Mouse (Mus musculus) left cerebral cortex, adult 9 months (tissue): ENCODE results near the gene Kif19a.

Experiments used
- DNase-seq, 2 experiments: peaks; one replicate each; pipeline ENCODE4 v3.0.0; 2022; ENCODE audit warnings: low spot score in 2 of 2

Gene Kif19a

DNA sequence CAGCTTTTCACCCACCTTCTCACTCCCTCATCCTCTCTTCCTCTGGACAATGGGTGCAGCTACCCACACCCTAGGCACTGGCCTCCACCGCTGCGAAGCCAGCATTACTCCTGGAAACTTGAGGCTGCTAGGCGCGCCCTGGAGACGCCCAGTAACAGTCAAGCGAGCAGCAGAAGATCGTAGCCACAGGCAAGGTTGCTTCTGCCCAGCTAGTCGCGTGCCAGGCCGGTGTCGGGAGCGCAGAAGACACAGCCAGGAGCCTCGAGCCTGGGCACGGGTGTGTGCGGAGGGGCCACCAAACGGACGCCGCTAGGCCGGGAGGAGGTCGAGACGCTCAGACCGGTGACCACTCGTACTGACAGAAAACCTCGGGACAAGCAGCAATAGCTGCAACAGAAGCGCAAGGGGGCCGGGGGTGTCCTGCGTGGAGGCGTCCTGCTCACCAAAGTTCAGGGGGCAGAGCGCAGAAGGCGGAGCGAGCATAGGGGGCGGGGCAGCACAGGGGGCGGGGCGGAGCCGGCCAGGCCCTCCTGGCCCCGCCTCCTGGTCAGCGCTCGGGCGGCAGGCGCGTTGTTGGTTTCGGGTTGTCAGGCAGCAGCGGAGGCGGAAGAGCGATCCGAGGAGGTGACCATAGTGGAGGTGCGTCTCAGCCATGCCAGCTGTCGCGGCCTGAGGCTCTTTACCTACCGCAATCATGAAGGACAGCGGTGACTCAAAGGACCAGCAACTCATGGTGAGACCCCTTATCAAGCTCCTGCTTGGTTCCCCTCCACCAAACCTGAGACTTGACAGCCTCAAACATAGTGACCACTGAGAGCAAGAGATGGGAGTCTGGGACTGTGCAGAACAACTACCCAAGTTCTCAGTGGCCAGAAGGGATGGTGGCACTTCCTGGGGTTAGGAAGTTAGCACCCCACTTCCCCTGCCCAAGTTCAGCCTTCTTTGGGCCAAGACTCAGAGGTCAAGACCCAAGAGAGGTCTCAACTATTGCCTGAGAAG lies at the start of gene Kif19a:
TSS of gene Kif19a (plus strand) at position 569 of the 999 bp plus-strand sequence.
- DNase-seq: no peak

DNA sequence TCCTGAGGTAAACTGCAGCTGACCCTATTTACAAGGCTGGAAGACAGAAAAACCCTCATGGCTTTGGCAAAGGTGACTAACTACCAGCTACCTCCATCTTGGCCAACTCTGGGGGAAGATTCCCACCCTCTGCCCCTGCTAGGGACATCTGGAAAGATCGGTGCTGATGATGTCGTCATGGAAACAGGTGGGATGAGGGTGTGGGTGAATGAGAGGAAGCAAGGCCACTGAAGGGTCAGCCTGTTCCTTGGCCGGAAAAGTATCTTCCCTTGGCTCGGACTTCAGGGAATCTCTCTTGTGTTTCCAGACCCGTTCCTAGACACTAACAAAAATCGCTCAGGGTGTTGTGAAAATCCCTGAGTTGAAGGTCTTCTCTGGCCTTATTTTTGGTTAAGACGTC lies 49.7 kb upstream of the Kif19a start:
- no peak for DNase-seq

DNA sequence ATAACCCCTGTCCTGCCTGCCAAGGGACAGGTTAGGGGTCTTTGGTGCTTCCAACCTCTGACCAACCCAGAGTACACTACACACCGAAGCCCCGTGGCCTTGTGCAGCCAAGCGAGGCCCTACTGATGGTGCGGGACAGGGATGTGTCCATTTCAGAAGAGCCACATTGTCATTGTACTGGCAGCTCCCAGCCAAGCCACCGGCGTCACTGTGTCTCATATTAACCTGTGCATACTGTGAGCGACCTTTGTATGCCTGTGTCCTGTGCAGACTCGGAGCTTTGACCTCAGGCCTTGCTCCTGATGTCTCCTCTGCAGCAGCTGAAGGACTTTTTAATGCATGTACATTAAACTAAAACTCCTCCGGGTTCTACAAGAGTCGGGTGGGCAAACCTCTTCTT lies 44.7 kb upstream of the Kif19a start:
- DNase-seq: no peak

DNA sequence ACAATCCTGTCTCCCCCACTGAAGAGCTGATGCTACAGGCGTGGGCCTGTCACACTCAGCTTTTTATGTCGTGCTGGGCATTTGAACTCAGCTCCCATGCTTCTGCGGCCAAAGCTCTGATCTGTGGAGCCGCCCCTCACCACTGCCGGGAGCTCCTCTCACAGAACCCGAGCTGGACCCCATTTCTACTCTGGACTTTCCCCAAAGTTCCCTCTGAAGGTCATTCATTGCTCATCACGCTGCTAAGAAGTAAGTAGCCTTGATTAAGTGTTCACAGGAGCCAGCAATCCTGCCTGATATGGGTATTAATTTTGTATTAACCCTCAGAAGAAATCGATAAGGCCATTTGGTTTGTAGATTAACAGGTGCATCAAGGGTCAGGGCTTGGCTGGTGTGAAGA lies 42.8 kb upstream of the Kif19a start:
- DNase-seq: no peak

DNA sequence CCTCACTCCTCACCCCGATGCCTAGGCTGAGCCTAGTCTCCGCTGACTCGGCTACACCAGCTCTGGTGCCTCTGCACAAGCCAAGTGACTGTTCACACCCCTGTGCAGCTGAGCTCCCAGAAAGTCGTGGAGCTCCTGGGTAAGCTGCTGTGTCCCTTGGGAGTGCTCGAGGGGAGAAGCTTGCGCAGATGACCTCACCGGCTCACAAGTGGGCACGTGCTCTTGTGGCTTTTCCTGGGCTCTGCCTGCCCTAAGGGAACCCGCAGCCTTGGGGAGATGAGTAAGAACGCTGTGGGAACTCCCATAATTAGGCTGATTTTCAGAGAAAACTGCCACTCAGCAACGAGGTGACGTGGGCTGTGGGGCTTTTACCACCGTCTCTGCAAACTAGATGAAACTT lies 42.2 kb upstream of the Kif19a start:
- DNase-seq: no peak

DNA sequence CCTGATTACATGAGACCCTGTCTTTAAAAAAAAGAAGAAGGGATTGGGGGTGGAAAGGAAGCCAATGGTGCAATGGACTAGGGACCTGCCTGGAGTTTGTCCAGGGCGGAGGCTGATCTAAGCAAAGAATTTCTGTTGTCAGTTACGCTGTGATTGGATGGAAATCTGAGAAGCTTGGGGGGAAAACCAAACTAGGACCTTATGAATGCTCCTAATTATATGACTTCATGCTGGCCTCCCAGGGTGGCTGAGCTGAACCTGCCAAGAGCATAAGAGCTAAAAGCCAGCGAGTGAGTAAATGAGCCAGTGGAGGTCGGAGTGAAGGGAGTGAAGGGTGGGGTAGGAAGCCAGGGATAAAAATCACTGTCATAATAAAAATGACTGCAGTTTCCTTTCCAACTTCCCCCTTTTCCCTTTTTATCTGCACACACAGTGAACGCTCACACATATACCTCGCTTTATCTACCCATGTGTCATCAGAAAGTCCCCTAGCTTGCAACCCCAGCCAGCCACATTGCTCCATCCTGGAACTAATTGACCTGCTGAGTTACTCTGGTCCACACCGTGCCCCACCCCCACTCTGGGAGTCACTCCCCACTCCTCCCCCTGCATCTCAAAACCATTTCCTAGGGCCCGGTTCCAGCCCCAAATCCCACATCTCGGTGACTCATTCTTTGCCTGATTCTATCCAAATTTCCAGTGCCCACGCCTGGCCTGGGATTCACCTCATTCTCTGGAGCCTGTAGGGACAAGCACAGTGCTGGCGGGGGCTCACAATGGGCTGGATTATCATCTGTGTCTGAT lies 40.2 kb upstream of the Kif19a start:
- peak in 1 of 2 experiments; percentile 59 for DNase-seq

DNA sequence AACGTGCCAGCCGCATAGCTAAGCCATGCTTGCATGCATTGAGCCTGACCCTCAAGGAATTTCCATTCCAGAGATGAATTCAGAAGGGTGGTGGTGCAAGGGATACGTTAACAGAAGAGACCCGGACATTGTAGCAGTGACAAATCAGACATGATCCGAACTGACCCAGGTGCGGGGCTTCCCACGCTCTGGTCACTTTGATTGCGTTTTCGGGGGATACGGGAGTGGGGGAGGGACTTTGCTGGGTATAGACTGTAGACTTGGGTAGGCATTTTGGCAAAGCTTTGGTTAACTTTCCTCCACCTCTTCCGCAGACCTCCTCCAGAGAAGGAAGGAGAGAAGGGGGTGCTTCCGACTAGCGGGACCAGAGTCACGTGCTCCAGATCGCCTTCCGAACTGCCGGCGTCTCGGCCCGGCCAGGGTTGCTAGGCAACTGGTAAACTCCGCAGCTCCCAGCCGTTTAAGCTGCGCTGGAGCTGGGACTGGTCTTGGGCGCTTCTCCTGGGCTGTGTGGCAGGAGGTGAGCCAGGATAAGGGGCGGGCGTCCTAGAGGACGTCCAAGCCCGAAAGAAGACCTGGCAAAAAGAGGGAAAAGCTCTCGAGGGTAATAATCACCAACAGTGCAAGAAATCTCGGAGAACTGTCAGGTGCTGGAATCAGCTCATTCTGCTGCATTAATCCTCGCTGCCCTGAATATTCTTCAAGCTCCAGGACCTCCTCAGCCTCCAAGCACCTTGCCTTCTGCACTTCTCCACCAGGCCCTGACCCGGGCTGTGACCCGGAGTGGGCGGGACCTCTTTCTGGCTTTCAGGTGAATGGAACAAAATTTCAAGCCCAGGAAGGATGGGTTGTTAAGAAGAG lies 38.0 kb upstream of the Kif19a start, which contains the start of gene Dnaic2:
TSS of gene Dnaic2 (plus strand) at position 444 of the 861 bp plus-strand sequence.
- peak; percentile 47 to 66 for DNase-seq

DNA sequence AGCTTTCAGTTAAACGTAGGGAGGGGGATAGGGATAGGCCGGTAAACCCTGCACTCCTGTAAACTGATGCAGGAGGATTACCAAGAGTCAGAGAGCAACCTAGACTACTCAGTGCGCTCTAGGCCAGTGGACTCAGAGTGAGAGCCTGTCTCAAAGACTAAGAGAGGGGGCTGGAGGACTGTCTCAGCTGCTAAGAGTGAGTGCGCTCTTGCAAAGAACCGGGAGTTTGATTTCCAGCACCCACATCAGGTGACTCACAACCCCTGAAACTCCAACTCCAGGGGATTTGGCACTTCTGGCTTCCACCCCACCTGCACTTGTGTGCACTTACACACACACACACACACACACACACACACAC lies 37.4 kb upstream of the Kif19a start:
- no peak for DNase-seq

DNA sequence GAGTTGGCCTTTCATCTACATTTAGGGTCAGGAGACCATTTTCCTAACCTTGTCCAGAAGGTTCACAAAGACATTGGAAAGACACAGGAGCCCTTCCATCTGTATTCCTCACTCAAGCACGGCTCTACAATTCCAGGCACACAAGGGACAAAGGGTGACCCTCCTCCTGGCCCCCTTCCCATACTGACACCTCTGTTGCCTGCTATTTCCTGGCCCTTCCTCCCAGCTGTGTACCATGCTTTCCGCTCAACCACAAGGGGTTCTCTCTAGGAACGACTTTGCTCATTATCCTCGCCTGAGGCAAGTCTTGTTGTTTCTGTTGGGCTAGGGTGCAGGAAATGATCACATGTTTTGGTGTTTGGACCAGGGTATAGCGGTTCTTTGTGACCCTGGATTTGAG lies 36.9 kb upstream of the Kif19a start:
- DNase-seq: no peak

DNA sequence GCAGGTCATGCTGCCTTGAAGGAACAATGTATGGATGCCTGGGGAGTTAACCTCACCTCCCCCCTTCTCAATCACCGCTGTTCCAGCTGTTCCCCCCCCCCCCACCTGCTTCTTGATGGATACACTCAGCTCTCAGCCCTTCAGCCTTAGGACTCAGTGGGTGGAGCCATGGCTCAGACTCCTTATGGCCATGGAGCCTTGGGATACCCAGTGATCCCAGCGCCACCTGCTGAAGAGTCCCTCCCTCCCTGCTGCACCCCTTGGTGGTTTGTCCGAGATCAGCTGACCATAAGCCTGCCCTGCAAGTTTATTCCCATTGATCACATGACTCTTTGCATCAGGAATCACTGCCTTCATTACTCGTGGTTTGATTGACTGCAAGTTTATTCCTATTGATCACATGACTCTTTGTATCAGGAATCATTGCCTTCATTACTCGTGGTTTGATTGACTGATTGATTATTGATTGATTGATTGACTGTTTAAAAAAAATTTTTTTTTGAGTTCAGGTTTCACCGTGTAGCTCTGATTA lies 35.3 kb upstream of the Kif19a start:
- no peak for DNase-seq

DNA sequence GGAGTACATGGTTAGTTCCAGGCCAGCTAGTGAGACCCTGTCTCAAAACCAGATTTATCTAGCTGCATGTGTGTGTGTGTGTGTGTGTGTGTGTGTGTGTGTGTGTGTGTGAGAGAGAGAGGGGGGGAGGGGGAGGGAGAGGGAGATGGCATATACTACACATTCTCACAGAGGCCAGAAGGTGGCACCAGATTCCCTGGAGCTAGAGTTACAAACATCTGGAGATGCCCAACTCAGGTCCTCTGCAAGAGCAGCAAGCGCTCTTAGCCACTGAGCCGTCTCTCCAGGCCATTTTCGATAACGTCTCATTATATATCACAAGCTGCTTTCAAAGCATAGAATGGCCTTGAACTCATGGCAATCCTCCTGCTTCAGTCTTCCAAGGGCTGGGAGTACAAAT lies 33.5 kb upstream of the Kif19a start:
- no peak for DNase-seq

DNA sequence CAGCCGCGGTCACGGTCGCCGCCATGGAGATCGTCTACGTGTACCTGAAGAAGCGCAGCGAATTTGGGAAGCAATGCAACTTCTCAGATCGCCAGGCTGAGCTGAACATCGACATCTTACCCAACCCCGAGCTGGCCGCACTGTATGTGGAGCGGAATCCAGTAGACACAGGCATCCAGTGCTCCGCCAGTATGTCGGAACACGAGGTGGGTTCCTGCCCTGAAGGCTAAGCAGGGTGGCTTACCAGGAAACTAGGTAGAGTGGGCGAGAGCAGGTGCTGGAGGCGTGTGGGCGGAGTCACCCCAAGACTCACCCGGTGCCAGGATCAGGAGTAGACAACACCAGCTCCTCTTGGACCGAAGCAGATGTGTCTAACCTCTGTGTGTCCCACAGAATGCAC lies 32.3 kb upstream of the Kif19a start:
- DNase-seq: no peak

DNA sequence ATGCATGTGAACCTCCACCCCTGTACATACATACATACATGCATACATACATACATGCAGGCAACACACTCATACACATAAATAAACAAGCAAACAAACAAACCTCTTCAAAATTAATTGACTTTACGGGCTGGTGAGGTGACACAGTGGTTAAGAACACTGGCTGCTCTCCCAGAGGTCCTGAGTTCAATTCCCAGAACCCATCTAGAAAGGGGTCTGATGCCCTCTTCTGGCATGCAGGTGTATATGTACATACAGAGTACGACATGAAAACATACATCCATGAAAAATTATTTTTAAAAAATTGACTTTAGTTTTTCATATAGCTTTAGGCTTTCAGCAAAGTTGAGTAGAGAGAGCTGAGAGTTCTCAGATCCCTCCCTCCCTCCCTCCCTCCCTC lies 29.1 kb upstream of the Kif19a start:
- no peak for DNase-seq

DNA sequence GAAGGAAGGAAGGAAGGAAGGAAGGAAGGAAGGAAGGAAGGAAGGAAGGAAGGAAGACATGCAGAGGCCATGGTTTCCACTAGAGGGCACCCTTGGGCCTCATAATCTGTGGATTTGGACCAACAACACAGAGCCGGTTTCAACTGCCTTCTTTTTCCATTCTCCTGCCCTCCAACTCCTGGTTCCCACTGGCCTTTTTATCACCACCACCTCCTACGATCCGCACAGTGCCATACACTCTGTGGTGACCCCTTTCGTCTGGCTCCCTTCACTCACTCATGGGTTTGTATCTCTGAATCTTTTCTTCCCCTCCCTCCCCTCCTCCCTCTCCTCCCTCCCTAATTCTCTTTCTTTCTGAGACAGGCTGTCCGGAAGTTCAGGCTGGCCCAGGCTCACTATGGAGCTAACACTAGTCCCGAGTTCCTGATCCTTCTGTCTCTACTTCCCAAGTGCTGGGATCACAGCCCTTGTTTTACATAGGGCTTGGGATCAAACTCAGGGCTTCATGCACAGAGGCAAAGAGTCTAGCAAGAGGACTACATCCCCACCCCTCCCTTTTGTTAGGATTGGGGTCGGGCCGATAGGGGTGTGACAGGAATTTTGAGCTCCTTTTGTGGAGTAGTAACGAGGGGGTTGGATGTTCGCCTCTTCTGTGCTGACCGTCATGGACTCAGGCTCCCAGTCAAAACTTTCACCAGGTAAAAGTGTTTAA lies 28.1 kb upstream of the Kif19a start:
- DNase-seq: peak in 1 of 2 experiments; percentile 54

DNA sequence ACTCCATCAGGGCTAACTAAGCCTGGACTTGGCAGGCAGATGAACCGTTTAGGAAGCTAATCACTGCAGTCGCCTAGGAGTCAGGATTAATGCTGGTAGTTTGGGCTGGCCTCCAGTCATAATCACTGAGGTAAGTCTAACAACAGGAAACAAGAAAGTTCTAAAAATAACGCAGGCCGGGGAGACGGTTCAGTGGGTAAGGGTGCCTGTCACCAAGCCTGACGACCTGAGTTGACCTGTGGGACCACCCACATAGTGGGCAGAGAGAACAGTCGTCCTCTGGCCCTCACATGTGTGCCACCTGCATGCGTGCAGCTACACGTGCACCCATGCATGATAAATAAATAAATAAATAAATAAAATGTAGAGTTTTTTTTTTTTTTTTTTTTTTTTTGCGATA lies 24.6 kb upstream of the Kif19a start:
- no peak for DNase-seq

DNA sequence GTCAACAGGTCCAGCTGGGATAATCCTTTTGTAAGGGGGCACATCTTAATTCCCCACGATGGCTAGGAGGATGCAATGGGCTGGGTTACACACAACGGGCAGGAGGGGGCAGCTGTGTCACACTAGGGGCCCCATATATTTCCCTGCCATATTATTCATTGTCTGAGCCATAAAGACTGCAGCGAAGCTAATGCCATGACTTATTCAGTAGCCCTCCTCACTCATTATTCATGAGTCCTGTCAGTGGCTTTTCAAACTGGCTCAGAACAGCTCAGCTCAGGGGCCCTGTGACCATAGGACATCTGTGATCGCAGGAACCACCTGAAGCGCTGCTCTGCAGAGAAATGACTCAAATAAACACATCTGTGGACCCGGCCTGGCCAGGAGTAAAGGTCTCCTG lies 23.7 kb upstream of the Kif19a start:
- no peak for DNase-seq

DNA sequence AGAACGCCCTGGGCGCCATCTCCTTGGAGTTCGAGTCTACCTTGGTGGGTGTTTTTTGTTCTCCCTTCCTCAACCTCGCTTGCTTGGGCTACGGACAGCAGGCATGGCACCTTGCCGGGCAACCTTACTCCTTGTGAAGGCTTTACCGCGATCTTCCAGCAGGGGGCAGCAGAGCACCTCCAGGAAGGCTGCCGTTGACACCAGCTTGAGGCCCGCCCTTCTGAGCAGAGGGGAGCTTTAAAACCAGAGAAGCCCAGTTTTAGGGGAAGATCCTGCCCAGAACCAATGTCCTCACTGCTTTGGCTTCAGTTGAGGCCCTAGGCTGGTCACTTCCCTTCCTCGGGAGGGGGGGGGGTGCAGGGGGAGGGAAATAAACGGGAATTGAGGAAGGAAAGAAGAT lies 20.1 kb upstream of the Kif19a start:
- peak; percentile 49 to 92 for DNase-seq

DNA sequence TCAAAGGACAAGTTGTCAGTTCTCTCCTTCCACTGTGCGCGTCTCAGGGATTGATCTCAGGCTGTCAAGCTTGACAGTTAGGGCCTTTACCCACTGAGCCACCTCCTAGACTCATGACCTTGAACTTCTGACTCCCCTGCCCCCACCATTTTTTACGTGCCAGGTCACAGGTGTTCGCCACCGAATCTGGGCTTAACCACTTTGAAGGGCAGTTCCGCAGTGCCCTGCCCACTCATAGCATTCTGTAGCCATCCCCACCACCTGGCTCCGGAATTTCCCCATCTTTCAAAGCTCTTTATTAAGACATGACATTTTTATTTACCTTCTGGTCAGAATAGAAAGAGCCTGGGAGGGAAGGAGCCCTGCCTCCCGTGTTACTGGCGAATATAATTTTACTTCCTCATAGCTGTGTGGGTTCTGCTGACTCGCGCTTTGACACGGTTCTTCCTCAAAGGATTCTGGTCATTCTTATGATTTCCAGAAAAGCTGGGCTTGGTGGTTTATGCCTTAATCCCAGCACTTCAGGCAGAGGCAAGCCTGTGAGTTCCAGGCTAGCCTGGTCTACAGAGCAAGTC lies 17.5 kb upstream of the Kif19a start:
- no peak for DNase-seq

DNA sequence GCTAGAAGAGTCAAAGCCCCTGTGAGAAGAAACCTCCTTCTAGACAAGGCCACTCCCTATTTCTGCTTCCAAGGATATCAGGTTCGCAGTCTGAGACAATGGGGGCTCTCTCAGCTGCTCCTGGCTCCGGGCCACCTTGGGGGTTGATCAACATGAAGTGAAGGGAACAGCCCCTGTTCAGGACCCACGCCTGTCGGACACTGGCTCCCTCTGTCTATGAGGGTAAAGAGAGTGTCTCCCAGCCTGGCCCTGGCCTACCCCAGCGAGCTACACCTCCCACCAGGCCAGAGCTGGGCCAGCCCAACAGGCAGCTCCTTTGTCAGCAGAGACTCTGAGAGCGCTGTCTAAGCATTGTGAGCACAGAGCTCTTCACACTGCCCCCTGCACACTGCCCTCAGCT lies 4.7 kb downstream of the Kif19a start:
- no peak for DNase-seq

DNA sequence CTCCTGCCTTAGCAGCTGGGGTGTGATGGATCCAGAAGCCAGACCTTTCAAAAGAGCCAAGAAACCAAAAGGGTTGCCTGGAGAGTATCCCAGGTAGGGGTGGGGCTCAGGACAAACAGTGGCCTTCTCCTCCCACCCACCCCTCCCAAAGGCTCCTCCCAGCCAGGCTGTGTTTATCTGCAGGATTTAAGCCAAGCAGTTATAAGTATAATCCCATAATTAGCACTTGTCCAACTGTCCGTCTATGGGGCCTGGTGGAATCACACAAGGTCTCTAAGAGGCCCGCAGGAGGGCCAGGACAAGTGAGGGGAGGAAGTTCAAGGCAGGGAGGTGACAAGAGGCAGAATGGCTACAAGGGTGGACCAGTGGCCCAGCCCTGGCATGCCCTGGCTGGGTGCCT lies 6.7 kb downstream of the Kif19a start:
- no peak for DNase-seq

DNA sequence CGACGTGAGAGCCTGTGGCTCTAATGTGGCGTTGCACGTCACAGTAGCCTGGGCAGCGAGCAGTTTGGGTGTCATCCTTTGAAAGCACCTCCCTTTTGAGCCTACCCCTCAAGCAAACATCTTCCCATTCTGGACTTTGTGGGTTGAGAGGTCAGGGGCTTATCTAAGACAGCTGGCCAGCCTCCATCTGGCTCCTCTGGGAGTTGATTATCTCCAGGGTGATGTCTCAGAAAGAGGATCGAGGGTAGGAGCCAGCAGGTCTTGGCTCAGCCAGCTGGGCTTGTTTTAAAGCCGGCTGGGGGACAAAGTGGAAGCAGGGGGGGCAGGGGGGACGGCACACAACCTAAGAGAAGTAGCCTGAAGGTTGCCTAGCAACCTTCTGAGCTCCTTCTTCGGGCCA lies 14.9 kb downstream of the Kif19a start:
- DNase-seq: no peak
